Mouse (Mus musculus) lung, embryonic 16.5 days (tissue): ENCODE results near the gene Cfh. TPM values are rescaled to one million over a fixed set of nuclear protein-coding genes. Genes with fewer than 3 reads are reported as not detected.

ENCODE experiments used
- ATAC-seq: fragments of 200-750 bp; cut with Nextera tagmentation; 2 replicates; pipeline ENCODE4 v1.8.0; 2017; ENCODE audit warnings: low read depth, mild to moderate bottlenecking, moderate library complexity
- H3K27ac ChIP-seq: fragments of 300-500 bp; sonication (generic); 2 replicates; pipeline ENCODE4 v1.5.1; 2014; ENCODE audit warnings: mild to moderate bottlenecking, control low read depth, low read length
- H3K27me3 ChIP-seq: fragments of 300-500 bp; sonication (generic); 2 replicates; pipeline ENCODE4 v1.6.1; 2014; ENCODE audit warnings: low read depth, low read length, mixed read lengths; ENCODE audit not compliant: control insufficient read depth, insufficient read depth
- H3K36me3 ChIP-seq: fragments of 300-500 bp; sonication (generic); 2 replicates; pipeline ENCODE4 v1.6.1; 2014; ENCODE audit warnings: low read length; ENCODE audit not compliant: control insufficient read depth, insufficient read depth
- H3K4me1 ChIP-seq: fragments of 300-500 bp; sonication (generic); replicated peaks from 2 replicates; pipeline ENCODE4 v1.6.1; 2014; ENCODE audit warnings: low read length, mixed read lengths; ENCODE audit not compliant: control insufficient read depth, insufficient read depth
- H3K4me2 ChIP-seq: fragments of 300-500 bp; sonication (generic); 2 replicates; pipeline ENCODE4 v1.6.1; 2014; ENCODE audit warnings: low read depth, low read length, control low read depth
- H3K4me3 ChIP-seq: fragments of 300-500 bp; sonication (generic); 2 replicates; pipeline ENCODE4 v1.5.1; 2014; ENCODE audit warnings: mild to moderate bottlenecking, low read length, control low read depth
- H3K9ac ChIP-seq: fragments of 300-500 bp; sonication (generic); 2 replicates; pipeline ENCODE4 v1.6.1; 2014; ENCODE audit warnings: low read length, control low read depth
- H3K9me3 ChIP-seq: fragments of 300-500 bp; sonication (generic); 2 replicates; pipeline ENCODE4 v1.6.1; 2016; ENCODE audit warnings: low read length; ENCODE audit not compliant: control insufficient read depth
- polyA plus RNA-seq: library from polyadenylated mRNA; unstranded; fragments of >200 nt; fragmentation: Nextera tagmentation; extraction: Ambion mirVana; gene quantifications from 2 replicates; pipeline ENCODE4 v1.2.1, GENCODE M21; 2015

The Cfh gene
- polyA plus RNA-seq, 1 experiment from 2014 or later, result 18.0 TPM

DNA sequence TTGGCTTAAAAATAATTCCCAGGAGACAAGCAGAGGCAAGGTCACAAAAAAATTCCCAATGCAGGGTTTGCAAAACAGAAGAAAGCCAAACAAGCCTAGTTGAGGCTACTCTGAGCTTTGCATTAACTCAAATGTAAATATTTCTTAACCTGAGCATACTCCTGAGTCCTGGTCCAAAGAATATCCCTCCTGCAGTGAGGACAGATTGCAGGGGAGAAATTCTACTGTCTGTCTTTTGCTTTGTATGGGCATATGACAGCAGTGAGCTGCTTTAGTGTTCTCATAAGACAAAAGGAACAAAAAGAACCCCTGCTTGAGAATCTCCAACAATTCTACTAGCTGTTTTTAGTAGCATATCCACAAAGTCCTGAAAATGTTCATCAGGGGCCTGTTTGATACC lies 114.1 kb downstream of the Cfh start:
- no peak for ATAC-seq
- Histone ChIP-seq H3K9me3 (no peaks in the 10 kb centered on the region), H3K4me2 (no peak overlapping the region), H3K36me3 (no peaks in the 10 kb centered on the region), H3K27me3 (no peaks in the 10 kb centered on the region), H3K9ac (no peak overlapping the region), H3K27ac (no peak overlapping the region), H3K4me1 (no peaks in the 10 kb centered on the region), H3K4me3 (no peak overlapping the region)

Other genes with a start within 250 kb of the Cfh start
- 0.24 and 0.45 TPM in 2 replicates for gene Kcnt2, start 62.4 kb upstream of the Cfh start, polyA plus RNA-seq